Mouse (Mus musculus): Measurements from ENCODE around the gene Rbl1. TPM values are rescaled to one million over a fixed set of nuclear protein-coding genes. Genes with fewer than 3 reads are reported as not detected.
"Not testable (repeated sequence)": the region's sequence is repeated elsewhere in the genome, so short reads cannot be mapped to it uniquely, and the experiment has no call there.

Gene Rbl1
- polyA plus RNA-seq, 1 experiment = 24.0 TPM

DNA sequence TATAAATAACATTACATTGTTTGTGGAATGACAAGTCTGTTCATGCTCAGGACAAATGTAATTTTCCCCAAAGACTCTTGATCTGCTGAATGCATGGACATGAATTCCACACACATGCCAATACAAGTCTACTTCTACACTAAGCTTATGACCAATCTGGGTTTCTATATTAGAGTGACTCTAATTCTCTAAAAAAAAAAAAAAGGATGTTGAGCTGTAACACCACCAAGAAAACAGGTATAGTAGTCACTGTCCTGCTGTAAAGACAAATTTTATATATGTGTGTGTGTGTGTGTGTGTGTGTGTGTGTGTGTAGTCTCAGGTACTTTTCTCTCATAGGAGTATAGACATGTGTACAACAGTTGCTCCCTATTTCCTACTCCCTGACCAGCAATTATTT is 1.3 kb downstream of the Rbl1 start:
- TF ChIP-seq CTCF (IDR thresholded peaks at IDR 0.05; ENCODE audit: borderline replicate concordance, insufficient read depth, low read length) (no peak), POLR2A (IDR thresholded peaks at IDR 0.05; ENCODE audit: low read depth, low read length) (no peak)
- Histone ChIP-seq H3K4me1 (ENCODE audit: control insufficient read depth, insufficient read depth, low read length) (no peaks in the 10 kb centered on the region), H3K27ac (ENCODE audit: insufficient read depth, low read length) (no peak overlapping the region), H3K4me3 (ENCODE audit: insufficient read depth, low read length) (no peak overlapping the region; the same call in 1 of the 2 replicates)

DNA sequence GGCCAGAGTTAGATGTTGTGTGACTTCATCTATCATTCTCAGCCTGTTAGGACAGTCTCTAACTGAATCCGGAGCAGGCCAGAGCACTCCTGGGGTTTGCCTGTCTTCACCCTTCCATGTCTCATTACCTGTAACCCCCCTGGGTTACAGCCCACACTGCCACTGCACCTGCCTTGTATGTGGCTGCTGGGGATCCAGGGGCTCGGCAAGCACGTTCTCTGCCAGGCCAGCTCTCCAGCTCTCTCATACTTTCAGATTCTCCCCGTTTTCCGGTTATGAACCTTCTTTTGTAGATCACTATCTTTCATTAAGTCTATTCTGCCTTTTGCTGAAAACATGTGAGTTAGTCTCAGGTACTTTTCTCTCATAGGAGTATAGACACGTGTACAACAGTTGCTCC is 2.0 kb downstream of the Rbl1 start:
- no peak for TF ChIP-seq CTCF (IDR thresholded peaks at IDR 0.05; ENCODE audit: borderline replicate concordance, insufficient read depth, low read length)
- no peak for TF ChIP-seq POLR2A (IDR thresholded peaks at IDR 0.05; ENCODE audit: low read depth, low read length)
- H3K27ac ChIP-seq (ENCODE audit: insufficient read depth, low read length) = no peak overlapping the region
- H3K4me1 ChIP-seq (ENCODE audit: control insufficient read depth, insufficient read depth, low read length) = no peaks in the 10 kb centered on the region
- no peak overlapping the region for H3K4me3 ChIP-seq (ENCODE audit: insufficient read depth, low read length)

DNA sequence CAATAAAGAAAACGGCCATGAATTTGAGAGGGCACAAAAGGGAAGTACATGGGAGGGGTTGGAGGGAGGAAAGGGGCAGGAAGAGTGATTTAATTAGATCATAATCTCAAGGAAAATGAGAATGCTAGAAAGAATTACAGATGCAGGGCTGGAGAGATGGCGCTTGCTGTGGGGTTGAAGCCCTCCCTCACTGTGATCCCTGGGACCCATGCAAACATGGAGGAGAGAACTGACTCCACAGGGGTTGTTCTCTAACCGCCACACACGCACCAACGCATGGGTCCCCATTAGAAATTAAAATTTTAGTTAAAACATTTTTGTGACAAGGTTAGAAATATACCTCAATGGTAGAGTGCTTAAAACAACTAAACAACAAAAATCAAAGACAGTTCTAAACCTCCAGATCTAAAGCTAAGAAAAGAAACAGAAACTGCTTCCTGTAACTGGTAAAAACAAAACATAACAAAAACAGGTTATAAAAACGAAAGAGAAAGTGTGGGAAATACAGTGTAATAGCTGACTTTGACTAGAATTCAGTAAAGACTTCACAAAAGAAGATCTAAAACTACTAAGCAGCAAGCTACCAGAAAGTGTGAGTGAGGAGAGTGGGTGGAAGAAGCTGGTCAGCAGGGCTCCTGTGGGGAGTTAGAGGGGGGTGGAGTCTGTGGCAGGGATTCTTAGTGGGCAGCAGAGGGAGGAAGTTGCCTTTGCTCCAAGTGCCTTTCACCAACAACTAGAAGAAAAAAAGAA is 3.1 kb downstream of the Rbl1 start:
- no peak overlapping the region for H3K4me3 ChIP-seq (ENCODE audit: insufficient read depth, low read length)
- TF ChIP-seq POLR2A (IDR thresholded peaks at IDR 0.05; ENCODE audit: low read depth, low read length) (no peak), CTCF (IDR thresholded peaks at IDR 0.05; ENCODE audit: borderline replicate concordance, insufficient read depth, low read length) (no peak)
- H3K4me1 ChIP-seq (ENCODE audit: control insufficient read depth, insufficient read depth, low read length) = no peaks in the 10 kb centered on the region
- no peak overlapping the region for H3K27ac ChIP-seq (ENCODE audit: insufficient read depth, low read length)

DNA sequence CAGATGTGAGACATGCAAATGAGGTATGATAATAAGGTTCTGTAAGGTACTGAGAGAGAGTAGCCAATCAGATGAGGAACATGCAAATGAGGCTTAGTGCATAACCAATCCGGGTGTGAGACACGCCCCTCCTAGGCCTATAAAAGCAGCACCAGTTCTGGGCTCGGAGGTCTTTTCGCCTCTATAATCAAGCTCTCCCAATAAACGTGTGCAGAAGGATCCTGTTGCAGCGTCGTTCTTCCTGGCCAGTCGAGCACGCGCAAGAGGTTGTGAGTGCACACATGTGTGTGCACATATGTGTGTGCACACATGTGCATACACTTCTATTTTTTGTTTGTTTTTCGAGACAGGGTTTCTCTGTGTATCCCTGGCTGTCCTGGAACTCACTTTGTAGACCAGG is 5.9 kb downstream of the Rbl1 start:
- H3K4me1 ChIP-seq (ENCODE audit: control insufficient read depth, insufficient read depth, low read length); H3K27ac ChIP-seq (ENCODE audit: insufficient read depth, low read length); H3K4me3 ChIP-seq (ENCODE audit: insufficient read depth, low read length): not testable (repeated sequence)

DNA sequence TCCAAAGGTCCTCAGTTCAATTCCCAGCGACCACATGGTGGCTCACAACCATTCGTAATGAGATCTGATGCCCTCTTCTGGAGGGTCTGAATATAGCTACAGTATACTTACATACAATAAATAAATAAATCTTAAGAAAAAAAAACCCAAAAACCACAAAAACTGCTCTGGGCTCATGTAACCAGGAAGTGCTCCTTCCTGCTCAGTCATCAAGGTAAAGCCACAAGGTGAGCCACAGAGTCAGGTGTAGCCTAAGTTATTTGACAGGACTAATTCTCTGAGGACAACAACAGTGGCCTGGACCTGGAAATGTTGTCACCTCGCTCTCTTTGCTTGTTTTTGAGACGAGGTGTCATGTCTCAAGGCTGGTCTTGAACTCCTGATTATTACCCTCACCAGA is 13.7 kb downstream of the Rbl1 start:
- Histone ChIP-seq H3K4me1 (ENCODE audit: control insufficient read depth, insufficient read depth, low read length) (no peaks in the 10 kb centered on the region), H3K4me3 (ENCODE audit: insufficient read depth, low read length) (no peak overlapping the region), H3K27ac (ENCODE audit: insufficient read depth, low read length) (no peak overlapping the region)
- TF ChIP-seq POLR2A (IDR thresholded peaks at IDR 0.05; ENCODE audit: low read depth, low read length) = no peak
- no peak for TF ChIP-seq CTCF (IDR thresholded peaks at IDR 0.05; ENCODE audit: borderline replicate concordance, insufficient read depth, low read length)

DNA sequence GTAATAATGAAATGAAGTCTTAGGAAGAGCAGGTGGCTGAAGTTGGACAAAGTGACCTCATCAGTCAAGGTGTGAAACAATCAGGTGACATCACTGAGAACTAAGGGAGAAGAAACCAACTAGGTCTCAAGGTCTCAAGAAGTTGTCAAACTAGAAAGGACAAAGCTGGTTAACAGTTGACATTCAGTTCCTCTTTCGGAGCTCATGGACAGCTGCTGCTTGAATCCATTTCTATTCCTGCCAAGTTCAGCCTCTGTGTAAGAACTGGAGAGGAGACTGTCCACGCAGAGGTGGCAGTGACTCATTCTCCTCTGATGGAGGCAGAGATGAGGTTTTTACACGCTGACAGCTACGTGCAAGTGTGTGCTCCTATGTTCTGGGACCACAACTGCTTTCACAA is 17.1 kb downstream of the Rbl1 start:
- Histone ChIP-seq H3K27ac (ENCODE audit: insufficient read depth, low read length) (no peak overlapping the region), H3K4me3 (ENCODE audit: insufficient read depth, low read length) (no peak overlapping the region), H3K4me1 (ENCODE audit: control insufficient read depth, insufficient read depth, low read length) (no peaks in the 10 kb centered on the region)
- TF ChIP-seq POLR2A (IDR thresholded peaks at IDR 0.05; ENCODE audit: low read depth, low read length) = no peak
- no peak for TF ChIP-seq CTCF (IDR thresholded peaks at IDR 0.05; ENCODE audit: borderline replicate concordance, insufficient read depth, low read length)

DNA sequence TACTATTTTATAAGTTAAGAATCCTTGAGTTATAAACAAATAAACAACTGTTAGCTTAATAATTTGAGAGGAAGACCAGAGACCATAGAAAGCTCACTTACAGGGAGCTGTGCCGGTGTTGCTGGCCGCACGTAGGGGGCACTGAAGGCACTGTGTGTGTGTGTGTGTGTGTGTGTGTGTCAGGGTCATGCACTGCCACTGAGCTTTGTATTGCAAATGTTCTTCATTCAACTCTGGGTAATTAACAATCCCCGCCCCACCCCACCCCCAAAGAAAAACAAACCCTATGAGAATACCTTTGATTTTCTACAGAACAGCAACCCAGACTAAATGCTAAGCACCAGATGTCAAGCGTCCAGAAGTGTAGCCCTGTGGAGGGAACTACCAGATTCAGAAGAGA is 17.8 kb downstream of the Rbl1 start:
- TF ChIP-seq CTCF (IDR thresholded peaks at IDR 0.05; ENCODE audit: borderline replicate concordance, insufficient read depth, low read length) = no peak
- TF ChIP-seq POLR2A (IDR thresholded peaks at IDR 0.05; ENCODE audit: low read depth, low read length) = no peak
- Histone ChIP-seq H3K4me3 (ENCODE audit: insufficient read depth, low read length) (no peak overlapping the region), H3K27ac (ENCODE audit: insufficient read depth, low read length) (no peak overlapping the region), H3K4me1 (ENCODE audit: control insufficient read depth, insufficient read depth, low read length) (no peaks in the 10 kb centered on the region)

DNA sequence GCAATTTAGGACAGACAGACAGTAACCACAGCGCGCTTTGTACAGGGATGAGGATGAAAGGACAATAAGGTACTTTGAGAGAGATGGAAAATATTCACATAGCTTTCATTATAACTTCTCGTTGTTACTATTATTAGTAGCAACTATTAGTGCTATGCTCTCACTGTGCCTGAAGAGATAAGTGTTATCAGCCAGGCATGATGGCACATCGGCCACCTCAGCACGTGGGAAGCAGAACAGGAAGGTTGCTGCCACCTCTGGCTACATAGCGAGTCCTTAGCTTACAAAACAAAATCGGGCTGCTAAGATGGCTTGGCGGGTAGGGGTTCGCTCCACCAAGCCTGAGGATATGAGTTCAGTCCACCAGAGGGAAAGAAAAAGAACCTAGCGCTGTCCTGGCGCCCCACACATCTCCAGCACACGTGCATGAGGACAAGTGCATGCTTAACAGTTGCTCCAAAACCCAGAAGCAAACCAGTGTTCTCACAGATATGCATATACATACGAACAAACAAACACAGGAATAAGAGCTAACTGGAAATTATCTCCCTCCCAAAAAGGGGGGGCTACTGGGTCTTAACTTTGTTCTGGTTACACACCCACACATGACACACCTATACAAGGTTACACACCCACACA is 19.2 kb downstream of the Rbl1 start:
- Histone ChIP-seq H3K4me3 (ENCODE audit: insufficient read depth, low read length) (no peak overlapping the region), H3K27ac (ENCODE audit: insufficient read depth, low read length) (no peak overlapping the region), H3K4me1 (ENCODE audit: control insufficient read depth, insufficient read depth, low read length) (no peaks in the 10 kb centered on the region)
- TF ChIP-seq POLR2A (IDR thresholded peaks at IDR 0.05; ENCODE audit: low read depth, low read length) = no peak
- no peak for TF ChIP-seq CTCF (IDR thresholded peaks at IDR 0.05; ENCODE audit: borderline replicate concordance, insufficient read depth, low read length)

DNA sequence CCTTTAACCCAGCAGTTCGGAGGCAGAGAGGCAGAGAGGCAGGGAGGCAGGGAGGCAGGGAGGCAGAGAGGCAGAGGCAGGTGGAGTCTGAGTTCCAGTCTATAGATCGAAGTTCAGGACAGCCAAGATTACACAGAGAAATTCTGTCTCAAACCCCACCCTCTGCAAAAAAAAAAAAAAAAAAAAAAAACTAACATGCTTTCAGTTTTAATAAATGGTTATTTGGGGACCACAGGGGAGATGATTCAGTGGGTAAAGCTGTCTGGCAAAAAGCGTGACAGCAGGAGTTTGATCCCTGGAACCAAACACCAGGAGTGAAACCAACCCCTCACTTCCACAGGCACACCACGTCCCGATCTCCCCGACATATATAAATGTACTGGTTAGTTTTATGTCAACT is 26.2 kb downstream of the Rbl1 start:
- Histone ChIP-seq H3K4me3 (ENCODE audit: insufficient read depth, low read length) (no peak overlapping the region), H3K4me1 (ENCODE audit: control insufficient read depth, insufficient read depth, low read length) (no peaks in the 10 kb centered on the region), H3K27ac (ENCODE audit: insufficient read depth, low read length) (no peak overlapping the region)
- TF ChIP-seq POLR2A (IDR thresholded peaks at IDR 0.05; ENCODE audit: low read depth, low read length) (no peak), CTCF (IDR thresholded peaks at IDR 0.05; ENCODE audit: borderline replicate concordance, insufficient read depth, low read length) (no peak)

DNA sequence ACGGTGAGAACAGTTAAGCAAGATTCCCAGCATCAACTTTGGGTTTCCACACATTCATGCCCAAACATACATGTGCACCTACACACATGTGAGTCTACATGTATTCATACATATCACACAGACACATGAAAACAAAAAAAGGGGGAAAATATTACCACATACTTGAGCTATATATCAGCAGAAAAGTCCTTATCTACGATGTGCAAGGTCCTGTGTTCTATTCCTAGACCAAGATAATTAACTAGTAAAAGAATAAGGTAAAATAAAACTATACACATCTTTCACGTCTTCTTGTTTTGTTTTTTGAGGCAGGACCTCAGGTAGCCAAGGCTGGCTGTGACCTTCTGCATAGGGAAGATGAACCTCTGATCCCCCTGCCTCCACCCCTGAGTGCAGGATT is 28.1 kb downstream of the Rbl1 start:
- Histone ChIP-seq H3K27ac (ENCODE audit: insufficient read depth, low read length) (no peak overlapping the region), H3K4me3 (ENCODE audit: insufficient read depth, low read length) (no peak overlapping the region), H3K4me1 (ENCODE audit: control insufficient read depth, insufficient read depth, low read length) (no peaks in the 10 kb centered on the region)
- no peak for TF ChIP-seq POLR2A (IDR thresholded peaks at IDR 0.05; ENCODE audit: low read depth, low read length)
- TF ChIP-seq CTCF (IDR thresholded peaks at IDR 0.05; ENCODE audit: borderline replicate concordance, insufficient read depth, low read length) = no peak

Data from embryonic fibroblast, embryonic 13.5 days (primary cell).